Mouse (Mus musculus): ENCODE measurements around the gene Cd101. TPM values are rescaled to one million over a fixed set of nuclear protein-coding genes. Genes with fewer than 3 reads are reported as not detected.

Cd101 gene
- polyA plus RNA-seq, 1 experiment from 2014 or later, result 0.14 TPM

DNA sequence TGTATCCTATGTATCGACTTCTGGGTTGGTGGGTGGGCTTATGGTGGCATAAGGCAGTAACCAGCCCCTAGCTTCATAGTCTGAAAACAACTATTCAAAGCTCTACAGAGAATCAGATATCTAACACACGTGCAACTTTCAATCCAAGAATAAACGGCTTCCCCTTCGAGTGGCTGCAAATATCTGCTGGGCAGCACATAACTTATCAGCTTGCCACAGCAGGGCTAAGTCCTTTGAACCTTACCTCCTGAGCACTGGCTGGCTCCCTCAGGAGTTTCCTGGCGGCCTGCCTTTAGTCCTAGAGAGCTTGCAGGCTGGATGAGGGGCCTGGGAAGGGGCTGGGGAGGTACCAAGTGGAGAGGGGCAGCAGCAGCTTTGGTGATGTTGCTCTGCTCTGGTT, 68.3 kb downstream of the Cd101 start:
- no peak for ATAC-seq (ENCODE audit: insufficient read depth, low FRiP score, low read depth)
- no peaks in the 10 kb centered on the region for H3K4me1 ChIP-seq
- H3K36me3 ChIP-seq, result peaks cover 20% of the 10 kb centered on the region
- H3K27me3 ChIP-seq (replicated peaks), result no peaks in the 10 kb centered on the region
- H3K9ac ChIP-seq, result no peak overlapping the region
- no peak overlapping the region for H3K27ac ChIP-seq
- no peak overlapping the region for H3K4me2 ChIP-seq
- H3K9me3 ChIP-seq, result no peaks in the 10 kb centered on the region
- no peak overlapping the region for H3K4me3 ChIP-seq (replicated peaks)
- WGBS, result 68% methylated on average over 5 of the region's 5 CpGs

DNA sequence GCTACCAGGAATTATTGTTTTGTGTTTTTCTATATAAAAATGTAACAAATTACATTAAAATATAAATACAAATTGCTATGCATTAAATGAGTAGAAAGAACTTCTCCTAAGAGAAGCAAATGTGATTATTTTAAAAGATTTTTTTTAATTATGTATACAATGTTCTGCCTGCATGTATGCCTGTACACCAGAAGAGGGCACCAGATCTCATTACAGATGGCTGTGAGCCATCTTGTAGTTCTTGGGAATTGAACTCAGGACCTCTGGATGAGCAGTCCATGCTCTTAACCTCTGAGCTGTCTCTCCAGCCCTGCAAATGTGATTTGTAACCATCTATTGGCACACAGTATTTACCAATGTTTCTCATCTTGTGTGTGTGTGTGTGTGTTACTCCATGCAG, 74.7 kb downstream of the Cd101 start:
- no peak overlapping the region for H3K4me2 ChIP-seq
- no peaks in the 10 kb centered on the region for H3K4me1 ChIP-seq
- peaks cover 25% of the 10 kb centered on the region for H3K36me3 ChIP-seq
- H3K4me3 ChIP-seq (replicated peaks), result no peak overlapping the region
- H3K27ac ChIP-seq, result no peak overlapping the region
- no peak overlapping the region for H3K9ac ChIP-seq
- no peaks in the 10 kb centered on the region for H3K9me3 ChIP-seq
- no peak for ATAC-seq (ENCODE audit: insufficient read depth, low FRiP score, low read depth)
- no peaks in the 10 kb centered on the region for H3K27me3 ChIP-seq (replicated peaks)

DNA sequence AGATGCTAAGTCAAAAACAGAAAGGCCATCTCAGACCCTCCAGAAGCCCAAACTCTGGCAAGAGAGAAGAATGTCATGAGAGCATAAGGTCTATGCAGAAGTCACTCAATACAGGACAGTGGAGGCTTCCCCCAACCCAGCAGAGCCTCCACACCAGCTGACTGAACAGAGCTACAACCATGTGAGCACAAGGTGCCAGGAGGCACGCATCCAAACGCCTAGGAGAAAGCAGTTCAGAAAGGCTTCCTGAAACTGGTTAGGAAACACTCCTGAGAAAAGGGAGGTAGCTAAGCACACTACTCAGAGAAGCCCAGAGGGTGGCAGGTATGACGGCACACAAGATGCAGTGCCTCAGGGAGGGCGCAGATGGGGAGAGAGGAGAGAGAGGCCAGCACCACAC, 77.8 kb downstream of the Cd101 start:
- H3K4me3 ChIP-seq (replicated peaks), result no peak overlapping the region
- no peak overlapping the region for H3K9ac ChIP-seq
- ATAC-seq (ENCODE audit: insufficient read depth, low FRiP score, low read depth), result no peak
- WGBS, result 87% methylated on average over 4 of the region's 4 CpGs
- no peak overlapping the region for H3K27ac ChIP-seq
- H3K36me3 ChIP-seq, result peaks cover 41% of the 10 kb centered on the region
- no peaks in the 10 kb centered on the region for H3K4me1 ChIP-seq
- no peaks in the 10 kb centered on the region for H3K27me3 ChIP-seq (replicated peaks)
- H3K9me3 ChIP-seq, result no peaks in the 10 kb centered on the region
- no peak overlapping the region for H3K4me2 ChIP-seq

DNA sequence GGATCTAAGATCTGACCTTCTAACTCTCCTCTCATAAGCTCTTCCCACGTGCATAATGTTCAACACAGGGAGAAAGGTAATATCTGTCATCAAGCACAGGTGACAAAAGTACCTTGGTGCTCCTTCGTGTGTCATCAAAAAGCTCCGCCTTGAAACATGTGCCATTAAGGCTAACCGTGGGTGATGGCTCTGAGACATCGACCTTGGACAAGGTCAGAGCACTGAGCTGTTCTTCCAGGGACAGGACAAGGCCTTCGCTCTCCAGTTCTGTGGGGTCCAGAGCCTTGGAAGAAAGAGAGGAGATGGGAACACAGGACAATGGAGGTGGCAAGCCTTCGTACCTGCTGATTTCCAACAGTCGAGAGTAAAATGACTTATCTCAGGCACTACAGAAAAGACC, 82.1 kb downstream of the Cd101 start:
- WGBS, result 89% methylated on average over 8 of the region's 8 CpGs
- Histone ChIP-seq H3K27ac (no peak overlapping the region), H3K4me1 (no peaks in the 10 kb centered on the region), H3K9ac (no peak overlapping the region), H3K27me3 (replicated peaks) (no peaks in the 10 kb centered on the region), H3K36me3 (peaks cover 41% of the 10 kb centered on the region), H3K4me3 (replicated peaks) (no peak overlapping the region), H3K4me2 (no peak overlapping the region), H3K9me3 (no peaks in the 10 kb centered on the region)
- ATAC-seq (ENCODE audit: insufficient read depth, low FRiP score, low read depth), result no peak

Other genes with a start within 250 kb of the Cd101 start
- gene Vtcn1, start 204.1 kb downstream of the Cd101 start, polyA plus RNA-seq (2015; fragmentation: Nextera tagmentation; extraction: Ambion mirVana), result 1.6 and 1.9 TPM in 2 replicates
- 4.8 and 5.6 TPM in 2 replicates for gene Trim45, start 107.4 kb downstream of the Cd101 start, polyA plus RNA-seq (2015; fragmentation: Nextera tagmentation; extraction: Ambion mirVana)
- gene Ttf2, start 59.9 kb downstream of the Cd101 start, polyA plus RNA-seq (2015; fragmentation: Nextera tagmentation; extraction: Ambion mirVana), result 12.3 and 13.0 TPM in 2 replicates
- 5.2 and 6.0 TPM in 2 replicates for gene Ptgfrn, start 80.7 kb upstream of the Cd101 start, polyA plus RNA-seq (2015; fragmentation: Nextera tagmentation; extraction: Ambion mirVana)

Measured in stomach, embryonic 15.5 days (tissue).